29 mouse cellular contexts compared by ENCODE assay signal in the genomic region with DNA sequence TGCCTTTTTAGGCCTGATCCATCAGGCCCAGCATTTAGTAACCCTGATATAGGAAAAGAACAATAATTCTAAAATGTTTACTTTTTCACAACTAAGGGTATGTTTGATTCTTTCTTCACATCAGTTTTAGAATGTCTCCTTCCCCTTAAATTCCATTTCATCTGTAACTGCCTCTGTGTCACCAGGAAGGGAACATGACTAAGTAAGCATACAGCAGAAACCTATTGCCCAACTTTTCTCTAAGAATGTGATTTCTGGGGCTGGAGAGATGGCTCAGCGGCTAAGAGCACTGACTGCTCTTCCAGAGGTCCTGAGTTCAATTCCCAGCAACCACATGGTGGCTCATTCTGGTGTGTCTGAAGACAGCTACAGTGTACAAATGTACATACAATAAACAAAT. TPM values are rescaled to one million over a fixed set of nuclear protein-coding genes. Genes with fewer than 3 reads are reported as not detected.
DNase-seq lines count a peak whose midpoint lies in the region; ATAC-seq and TF ChIP-seq lines count a peak whose summit lies in the region.
"Had no signal": no experiment of that assay in that cellular context is flagged by ENCODE, and none has a peak within 500 bp of the region (broad histone marks: within the 10 kb centered on the region; RNA-seq: fewer than 3 reads in every experiment).

No protein-coding gene starts in this region.

- H3K36me3 ChIP-seq in liver, adult 2 months (ENCODE audit: control insufficient read depth, insufficient read depth, low read length): peaks cover 58% of the 10 kb centered on the region
- peaks cover 97% of the 10 kb centered on the region for H3K36me3 ChIP-seq in liver, embryonic 12.5 days

- no peaks in the 10 kb centered on the region for H3K79me2 ChIP-seq in liver, adult 2 months (ENCODE audit: control insufficient read depth, insufficient read depth, low read length)

- H3K27ac ChIP-seq in liver, adult 2 months (replicated peaks; ENCODE audit: insufficient read depth, low read depth, low read length): peak overlapping the region; percentile 26; the same call in 1 of the 2 replicates
- no peak overlapping the region for H3K27ac ChIP-seq in liver, embryonic 12.5 days
- H3K27ac ChIP-seq in embryonic fibroblast, embryonic 13.5 days (ENCODE audit: insufficient read depth, low read length): peak overlapping the region; percentile 43; the same call in 1 of the 2 replicates
- H3K27ac ChIP-seq: embryonic facial prominence, embryonic 10.5 days; embryonic facial prominence, embryonic 12.5 days; forebrain, embryonic 10.5 days; forebrain, embryonic 12.5 days had no signal

- no peak for TF ChIP-seq CTCF in liver, adult 2 months (IDR thresholded peaks at IDR 0.05; ENCODE audit: low read depth, low read length)
- TF ChIP-seq CTCF in embryonic fibroblast, embryonic 13.5 days (IDR thresholded peaks at IDR 0.05; ENCODE audit: borderline replicate concordance, insufficient read depth, low read length): no peak

- no peaks in the 10 kb centered on the region for H3K27me3 ChIP-seq in liver, adult 2 months (ENCODE audit: control insufficient read depth, insufficient read depth, low read length)
- H3K27me3 ChIP-seq in liver, embryonic 12.5 days (replicated peaks): no peaks in the 10 kb centered on the region
- H3K27me3 ChIP-seq: CH12.LX; embryonic facial prominence, embryonic 12.5 days; forebrain, embryonic 12.5 days had no signal

- 22% methylated on average over 1 of the region's 1 CpGs for WGBS in liver, adult 2 months
- WGBS in liver, embryonic 12.5 days (ENCODE audit: insufficient replicate concordance): 94% methylated on average over 1 of the region's 1 CpGs

- peaks cover 11% of the 10 kb centered on the region; the same call in 1 of the 2 replicates for H3K4me1 ChIP-seq in liver, adult 2 months (ENCODE audit: control insufficient read depth, insufficient read depth, low read length)
- no peaks in the 10 kb centered on the region for H3K4me1 ChIP-seq in liver, embryonic 12.5 days
- no peaks in the 10 kb centered on the region for H3K4me1 ChIP-seq in embryonic fibroblast, embryonic 13.5 days (ENCODE audit: control insufficient read depth, insufficient read depth, low read length)
- H3K4me1 ChIP-seq: embryonic facial prominence, embryonic 10.5 days; embryonic facial prominence, embryonic 12.5 days; forebrain, embryonic 10.5 days; forebrain, embryonic 12.5 days had no signal

- DNase-seq in liver, adult 2 months (ENCODE audit: extremely low read depth, low read depth, low spot score): peak; percentile 52
- DNase-seq in 3T3-L1 (ENCODE audit: low read depth, low spot score) (peak; percentile 41), NIH3T3 (ENCODE audit: low read depth) (peak; percentile 46)
- no peak for DNase-seq in retina, postnatal 1 day
- DNase-seq in heart, postnatal 10 days: no peak
- DNase-seq: adrenal gland, adult 8-10 months; adrenal gland, postnatal 14 days; adrenal gland, postnatal 36 days; B cell, adult 2 months; cerebellum, adult 11-12 months; cerebellum, adult 2 months; cerebellum, adult 9-10 months; cerebellum, postnatal 10 days; cerebellum, postnatal 25 days had no signal

- no peak overlapping the region for H3K9ac ChIP-seq in liver, adult 2 months (ENCODE audit: low read depth, low read length)
- no peak overlapping the region for H3K9ac ChIP-seq in liver, embryonic 12.5 days
- H3K9ac ChIP-seq: embryonic facial prominence, embryonic 12.5 days; forebrain, embryonic 12.5 days had no signal

- ATAC-seq in liver, embryonic 12.5 days: no peak
- ATAC-seq: activated CD4-positive, CD25-positive, alpha-beta regulatory T cell, adult 4 months; CD4-positive, CD25-positive, alpha-beta regulatory T cell, adult 4 months; forebrain, embryonic 14.5 days; forebrain, embryonic 16.5 days had no signal

- TF ChIP-seq POLR2A in liver, adult 2 months (IDR thresholded peaks at IDR 0.05; ENCODE audit: extremely low read depth, insufficient read depth, low read length): no peak
- no peak for TF ChIP-seq POLR2A in embryonic fibroblast, embryonic 13.5 days (IDR thresholded peaks at IDR 0.05; ENCODE audit: low read depth, low read length)

- H3K9me3 ChIP-seq in liver, embryonic 12.5 days (replicated peaks): no peaks in the 10 kb centered on the region
- H3K9me3 ChIP-seq: embryonic facial prominence, embryonic 10.5 days; embryonic facial prominence, embryonic 12.5 days; forebrain, embryonic 10.5 days; forebrain, embryonic 12.5 days; G1E had no signal

- H3K4me2 ChIP-seq in liver, embryonic 12.5 days: no peak overlapping the region
- H3K4me2 ChIP-seq: embryonic facial prominence, embryonic 12.5 days; forebrain, embryonic 12.5 days had no signal

- no peak overlapping the region for H3K4me3 ChIP-seq in liver, adult 2 months (ENCODE audit: insufficient read depth, low read depth, low read length)
- H3K4me3 ChIP-seq in liver, embryonic 12.5 days: no peak overlapping the region
- no peak overlapping the region for H3K4me3 ChIP-seq in embryonic fibroblast, embryonic 13.5 days (ENCODE audit: insufficient read depth, low read length)
- H3K4me3 ChIP-seq: embryonic facial prominence, embryonic 10.5 days; embryonic facial prominence, embryonic 12.5 days; erythroblast, embryonic 14.5 days; forebrain, embryonic 10.5 days; forebrain, embryonic 12.5 days had no signal

- intact Hi-C loops in heart, postnatal 10 days (cut with DNase I): no loop called here

RNA-seq across cellular contexts. Expression of a gene that starts 11.3 kb away (rescaled TPM):
- 435 and 567 TPM in 2 replicates for total RNA-seq in liver, adult 2 months (2014; rRNA removed)
- 144 and 156 TPM in 2 replicates for polyA plus RNA-seq in liver, adult 2 months (2012; rRNA removed)
- polyA plus RNA-seq in liver, embryonic 12.5 days (2016; fragmentation: Nextera tagmentation; extraction: Ambion mirVana): 96.7 and 98.9 TPM in 2 replicates
- polyA plus RNA-seq in embryonic fibroblast, embryonic 13.5 days (2011; ENCODE audit: insufficient read length, low read depth, missing spikeins): 124 and 129 TPM in 2 replicates
- 100 to 1,000 TPM; 106 to 112 TPM for total RNA-seq in heart, postnatal 10 days (2021)

RNA-seq across cellular contexts. Expression of a gene that starts 35.1 kb away (rescaled TPM):
- total RNA-seq in liver, adult 2 months (2014; rRNA removed): 31.4 and 32.5 TPM in 2 replicates
- polyA plus RNA-seq in liver, adult 2 months (2012; rRNA removed): 11.7 and 12.5 TPM in 2 replicates
- polyA plus RNA-seq in liver, embryonic 12.5 days (2016; fragmentation: Nextera tagmentation; extraction: Ambion mirVana): 31.8 and 33.1 TPM in 2 replicates
- 62.3 and 63.5 TPM in 2 replicates for polyA plus RNA-seq in embryonic fibroblast, embryonic 13.5 days (2011; ENCODE audit: insufficient read length, low read depth, missing spikeins)
- 10 to 100 TPM; 45.3 to 45.5 TPM for total RNA-seq in heart, postnatal 10 days (2021)

RNA-seq across cellular contexts. Expression of a gene that starts 39.0 kb away (rescaled TPM):
- 198 and 305 TPM in 2 replicates for total RNA-seq in liver, adult 2 months (2014; rRNA removed)
- 74.6 and 79.5 TPM in 2 replicates for polyA plus RNA-seq in liver, adult 2 months (2012; rRNA removed)
- polyA plus RNA-seq in liver, embryonic 12.5 days (2016; fragmentation: Nextera tagmentation; extraction: Ambion mirVana): 0.20 TPM in 1 of 2 replicates, not detected in the other
- polyA plus RNA-seq in embryonic fibroblast, embryonic 13.5 days (2011; ENCODE audit: insufficient read length, low read depth, missing spikeins): not detected in 2 replicates
- not detected for total RNA-seq in heart, postnatal 10 days (2021)
- total RNA-seq: G1E had no signal
- polyA plus RNA-seq: CD4-positive, CD25-positive, alpha-beta regulatory T cell, adult 4 months; cerebellum, adult 2 months; cortical plate, adult 2 months; embryonic facial prominence, embryonic 10.5 days; embryonic facial prominence, embryonic 12.5 days; embryonic facial prominence, embryonic 14.5 days; erythroblast, embryonic 14.5 days; forebrain, embryonic 10.5 days; forebrain, embryonic 12.5 days; forebrain, embryonic 14.5 days; forebrain, embryonic 16.5 days; G1E had no signal

Comparison
In these comparisons a context has a peak if more than half of its experiments do, and no peak if none do; other contexts are left out.
1. RNA of a gene that starts 39.0 kb away (polyA plus RNA-seq): 74.6 to 79.5 TPM in liver, adult 2 months; 0.20 TPM in liver, embryonic 12.5 days and not detected in embryonic fibroblast, embryonic 13.5 days; every median in the first group is over 10 times any median in the second.
2. DNase-seq: peak in liver, adult 2 months (single experiment), 3T3-L1 (single experiment) and NIH3T3 (single experiment); none in retina, postnatal 1 day (single experiment) and heart, postnatal 10 days (0 of 2).